Mouse (Mus musculus) embryonic facial prominence, embryonic 13.5 days (tissue): ENCODE data around the gene Sgip1. TPM values are rescaled to one million over a fixed set of nuclear protein-coding genes. Genes with fewer than 3 reads are reported as not detected.

Source experiments
- ATAC-seq: fragments of 200-750 bp; cut with Nextera tagmentation; 2 replicates; pipeline ENCODE4 v1.8.0; 2017; ENCODE audit warnings: low read depth; ENCODE audit not compliant: insufficient number of reproducible peaks, insufficient read depth, low FRiP score, low TSS enrichment
- H3K27ac ChIP-seq: fragments of 300-500 bp; sonication (generic); 2 replicates; pipeline ENCODE4 v1.5.1; 2015; ENCODE audit warnings: moderate library complexity, mild to moderate bottlenecking, inconsistent platforms
- H3K27me3 ChIP-seq: fragments of 300-500 bp; sonication (generic); 2 replicates; pipeline ENCODE4 v1.6.1; 2015; ENCODE audit warnings: mild to moderate bottlenecking, inconsistent platforms
- H3K36me3 ChIP-seq: fragments of 300-500 bp; sonication (generic); 2 replicates; pipeline ENCODE4 v1.6.1; 2015; ENCODE audit warnings: mild to moderate bottlenecking, inconsistent platforms
- H3K4me1 ChIP-seq: fragments of 300-500 bp; sonication (generic); 2 replicates; pipeline ENCODE4 v1.6.1; 2015; ENCODE audit warnings: inconsistent platforms
- H3K4me2 ChIP-seq: fragments of 300-500 bp; sonication (generic); 2 replicates; pipeline ENCODE4 v1.6.1; 2015; ENCODE audit warnings: moderate library complexity, mild to moderate bottlenecking, inconsistent platforms
- H3K4me3 ChIP-seq: fragments of 300-500 bp; sonication (generic); 2 replicates; pipeline ENCODE4 v1.5.1; 2015; ENCODE audit warnings: mild to moderate bottlenecking, inconsistent platforms
- H3K9ac ChIP-seq: fragments of 300-500 bp; sonication (generic); 2 replicates; pipeline ENCODE4 v1.6.1; 2015; ENCODE audit warnings: mild to moderate bottlenecking, inconsistent platforms
- H3K9me3 ChIP-seq: fragments of 300-500 bp; sonication (generic); 2 replicates; pipeline ENCODE4 v1.6.1; 2016; ENCODE audit warnings: inconsistent platforms
- WGBS: fragments of 180-500 bp; shearing (Covaris S2); methylation state at CpG from one replicate; pipeline ENCODE4 v1.1.7; 2015; ENCODE audit warnings: mixed read lengths; 5-methylcytosine and 5-hydroxymethylcytosine counted together
- polyA plus RNA-seq: library from polyadenylated mRNA; unstranded; fragments of >200 nt; fragmentation: Nextera tagmentation; extraction: Ambion mirVana; gene quantifications from 2 replicates; pipeline ENCODE4 v1.2.1, GENCODE M21; 2015

Gene Sgip1
- polyA plus RNA-seq, 1 experiment from 2014 or later: 13.0 TPM

DNA sequence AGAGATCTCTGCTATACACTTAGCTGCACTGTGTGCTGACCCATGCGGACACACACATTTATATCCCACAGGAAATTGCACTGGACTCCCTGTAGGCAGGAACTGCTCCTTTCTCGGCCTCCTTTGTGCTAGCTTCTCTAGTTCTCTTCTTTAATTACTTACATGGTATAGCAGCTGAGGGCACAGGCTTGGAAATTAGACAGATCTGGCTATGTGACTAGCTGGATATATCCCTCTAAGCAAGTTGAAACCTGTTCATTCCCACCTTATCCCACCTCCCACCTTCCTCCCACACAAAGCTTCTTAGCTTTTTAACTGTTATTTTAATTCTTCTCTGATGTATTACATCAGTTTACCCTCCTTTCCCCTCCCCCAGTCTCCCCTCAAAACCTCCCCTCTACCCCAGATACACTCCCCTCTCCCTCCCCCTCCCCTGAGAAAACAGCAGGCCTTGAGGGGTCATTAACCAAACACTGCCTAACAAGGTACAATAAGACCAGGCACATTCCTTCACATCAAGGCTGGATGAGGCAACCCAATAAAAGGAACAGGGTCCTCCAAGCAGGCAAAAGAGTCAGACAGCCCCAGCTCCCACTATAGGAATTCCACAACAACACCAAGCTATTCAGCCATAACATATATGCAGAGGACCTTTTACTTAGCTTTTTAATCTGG lies 34.6 kb downstream of the Sgip1 start:
- H3K27me3 ChIP-seq: no peaks in the 10 kb centered on the region
- H3K4me2 ChIP-seq: no peak overlapping the region
- no peak overlapping the region for H3K9ac ChIP-seq
- no peaks in the 10 kb centered on the region for H3K9me3 ChIP-seq
- no peaks in the 10 kb centered on the region for H3K4me1 ChIP-seq
- H3K4me3 ChIP-seq: no peak overlapping the region
- H3K36me3 ChIP-seq: no peaks in the 10 kb centered on the region
- H3K27ac ChIP-seq: no peak overlapping the region
- WGBS: 39% methylated on average over 2 of the region's 2 CpGs
- no peak for ATAC-seq

DNA sequence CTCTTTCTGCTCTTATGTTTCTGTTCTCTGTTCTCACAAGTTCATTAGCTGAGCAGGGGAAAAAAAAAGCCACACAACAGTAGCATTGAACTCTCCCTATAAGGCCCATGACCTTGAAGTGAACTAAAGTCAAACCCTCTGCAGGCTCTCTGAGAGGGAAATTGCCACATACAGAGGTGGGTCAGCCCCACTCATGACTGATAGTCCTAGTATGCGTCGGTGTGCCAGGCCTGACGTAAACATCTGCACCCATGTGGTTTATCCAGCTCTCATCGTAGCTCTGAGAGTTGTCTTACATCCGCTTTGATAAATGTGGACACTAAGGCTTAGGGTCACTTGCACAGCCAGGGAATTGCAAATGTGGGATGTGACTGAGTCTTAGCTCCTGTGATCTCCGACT lies 38.8 kb downstream of the Sgip1 start:
- H3K27me3 ChIP-seq: no peaks in the 10 kb centered on the region
- no peak overlapping the region for H3K9ac ChIP-seq
- H3K4me2 ChIP-seq: no peak overlapping the region
- 83% methylated on average over 6 of the region's 6 CpGs for WGBS
- ATAC-seq: no peak
- H3K27ac ChIP-seq: no peak overlapping the region
- H3K4me1 ChIP-seq: peaks cover 11% of the 10 kb centered on the region
- H3K4me3 ChIP-seq: no peak overlapping the region
- no peaks in the 10 kb centered on the region for H3K36me3 ChIP-seq
- H3K9me3 ChIP-seq: no peaks in the 10 kb centered on the region

GRCm38 (mm10) chr4:102783063-102783748 lies 42.1 kb downstream of the Sgip1 start:
- no peak overlapping the region for H3K4me2 ChIP-seq
- H3K27me3 ChIP-seq: no peaks in the 10 kb centered on the region
- 54% methylated on average over 7 of the region's 7 CpGs for WGBS
- no peaks in the 10 kb centered on the region for H3K36me3 ChIP-seq
- H3K9ac ChIP-seq: no peak overlapping the region
- H3K4me3 ChIP-seq: no peak overlapping the region
- peaks cover 11% of the 10 kb centered on the region for H3K4me1 ChIP-seq
- ATAC-seq: no peak
- no peaks in the 10 kb centered on the region for H3K9me3 ChIP-seq
- H3K27ac ChIP-seq: peak overlapping the region; percentile 57; the same call in 1 of the 2 replicates

DNA sequence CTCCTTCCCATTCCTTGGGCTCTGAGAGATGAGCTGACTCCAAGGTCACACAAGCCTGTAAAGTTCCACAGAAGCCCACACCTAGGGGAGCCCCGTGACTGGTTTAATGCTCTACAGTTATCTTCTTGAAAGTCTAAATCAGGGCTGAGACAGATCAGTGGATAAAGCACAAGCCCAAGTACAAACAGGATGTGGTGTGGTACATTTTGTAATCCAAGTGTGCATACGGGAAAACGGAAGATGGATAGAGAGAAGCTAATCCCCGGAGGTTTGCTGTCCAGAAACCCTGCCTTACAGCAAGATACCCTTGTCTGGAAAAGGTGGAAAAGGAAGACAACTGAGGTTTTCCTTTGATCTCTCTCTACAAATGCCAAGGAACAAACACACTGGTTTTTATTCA lies 44.1 kb downstream of the Sgip1 start:
- no peaks in the 10 kb centered on the region for H3K9me3 ChIP-seq
- H3K27me3 ChIP-seq: no peaks in the 10 kb centered on the region
- H3K4me1 ChIP-seq: peaks cover 11% of the 10 kb centered on the region
- no peaks in the 10 kb centered on the region for H3K36me3 ChIP-seq
- no peak overlapping the region for H3K27ac ChIP-seq
- H3K9ac ChIP-seq: no peak overlapping the region
- no peak for ATAC-seq
- H3K4me3 ChIP-seq: no peak overlapping the region
- WGBS: 87% methylated on average over 4 of the region's 4 CpGs
- H3K4me2 ChIP-seq: no peak overlapping the region

GRCm38 (mm10) chr4:102792100-102792790 lies 51.1 kb downstream of the Sgip1 start:
- ATAC-seq: no peak
- H3K27ac ChIP-seq: no peak overlapping the region
- no peaks in the 10 kb centered on the region for H3K9me3 ChIP-seq
- H3K4me2 ChIP-seq: no peak overlapping the region
- H3K9ac ChIP-seq: no peak overlapping the region
- H3K4me3 ChIP-seq: no peak overlapping the region
- peaks cover 6% of the 10 kb centered on the region; the same call in 1 of the 2 replicates for H3K4me1 ChIP-seq
- no peaks in the 10 kb centered on the region for H3K27me3 ChIP-seq
- no peaks in the 10 kb centered on the region for H3K36me3 ChIP-seq
- 57% methylated on average over 8 of the region's 8 CpGs for WGBS

DNA sequence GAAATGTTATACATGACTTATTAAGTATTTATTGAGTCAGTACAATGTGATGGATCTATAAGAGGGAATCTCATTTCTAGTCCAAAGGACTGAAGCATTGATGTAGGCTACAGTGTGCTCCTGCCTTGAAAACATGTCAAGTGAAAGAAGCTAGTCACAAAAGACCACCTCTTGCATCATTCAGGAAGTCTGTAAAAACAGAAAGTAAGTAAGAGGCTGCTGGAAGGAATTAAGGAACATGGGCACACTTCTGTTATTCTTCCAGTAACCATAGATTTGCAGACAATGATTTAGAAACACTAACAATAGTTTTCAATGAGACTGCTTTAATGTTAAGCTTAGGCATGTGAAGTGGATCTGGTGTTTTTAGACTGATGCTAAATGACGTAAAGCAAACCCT lies 60.4 kb downstream of the Sgip1 start:
- Histone ChIP-seq H3K27ac (no peak overlapping the region), H3K4me3 (no peak overlapping the region), H3K9me3 (no peaks in the 10 kb centered on the region), H3K9ac (no peak overlapping the region), H3K27me3 (no peaks in the 10 kb centered on the region), H3K36me3 (no peaks in the 10 kb centered on the region), H3K4me1 (no peaks in the 10 kb centered on the region), H3K4me2 (no peak overlapping the region)
- 86% methylated on average over 1 of the region's 1 CpGs for WGBS
- ATAC-seq: no peak

GRCm38 (mm10) chr4:102801936-102802335 lies 60.8 kb downstream of the Sgip1 start:
- WGBS: 96% methylated on average over 4 of the region's 4 CpGs
- H3K4me2 ChIP-seq: no peak overlapping the region

DNA sequence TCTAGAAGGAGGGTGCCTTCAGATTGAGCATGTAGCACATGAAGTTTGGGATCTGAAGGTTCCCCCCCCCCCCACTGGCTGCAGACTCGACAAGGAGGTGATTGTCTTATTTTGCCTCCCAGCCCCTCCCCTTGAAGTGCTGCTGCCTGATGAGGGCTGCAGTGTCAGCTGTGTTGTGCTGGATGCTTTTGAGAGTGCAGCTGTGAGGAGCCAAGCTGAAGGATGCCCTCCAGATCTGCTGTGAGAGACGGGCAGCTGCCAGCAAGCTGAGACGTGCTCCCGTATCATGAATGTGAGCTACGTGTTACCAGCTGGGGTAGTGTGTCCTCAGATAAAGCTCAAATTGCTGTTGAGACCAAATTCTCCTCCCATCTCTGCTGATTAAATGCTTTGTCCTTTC lies 63.5 kb downstream of the Sgip1 start:
- no peak overlapping the region for H3K4me3 ChIP-seq
- H3K4me2 ChIP-seq: no peak overlapping the region
- no peaks in the 10 kb centered on the region for H3K4me1 ChIP-seq
- no peaks in the 10 kb centered on the region for H3K27me3 ChIP-seq
- WGBS: 30% methylated on average over 5 of the region's 5 CpGs
- H3K9ac ChIP-seq: no peak overlapping the region
- no peak overlapping the region for H3K27ac ChIP-seq
- H3K9me3 ChIP-seq: no peaks in the 10 kb centered on the region
- H3K36me3 ChIP-seq: no peaks in the 10 kb centered on the region
- ATAC-seq: no peak

More at GRCm38 (mm10) chr4:102801936-102802335, 60.8 kb downstream of the Sgip1 start:
- no peak overlapping the region for H3K9ac ChIP-seq
- no peaks in the 10 kb centered on the region for H3K9me3 ChIP-seq
- H3K27ac ChIP-seq: no peak overlapping the region
- H3K4me3 ChIP-seq: no peak overlapping the region
- no peaks in the 10 kb centered on the region for H3K27me3 ChIP-seq
- no peak for ATAC-seq
- no peaks in the 10 kb centered on the region for H3K36me3 ChIP-seq
- no peaks in the 10 kb centered on the region for H3K4me1 ChIP-seq

GRCm38 (mm10) chr4:102806987-102807386 lies 65.9 kb downstream of the Sgip1 start:
- H3K27me3 ChIP-seq: no peaks in the 10 kb centered on the region
- WGBS: 86% methylated on average over 3 of the region's 3 CpGs
- H3K4me1 ChIP-seq: peaks cover 6% of the 10 kb centered on the region; the same call in 1 of the 2 replicates
- H3K4me3 ChIP-seq: no peak overlapping the region
- ATAC-seq: no peak
- no peaks in the 10 kb centered on the region for H3K9me3 ChIP-seq
- H3K36me3 ChIP-seq: no peaks in the 10 kb centered on the region
- no peak overlapping the region for H3K4me2 ChIP-seq
- no peak overlapping the region for H3K9ac ChIP-seq
- H3K27ac ChIP-seq: no peak overlapping the region

GRCm38 (mm10) chr4:102808258-102808657 lies 67.2 kb downstream of the Sgip1 start:
- no peaks in the 10 kb centered on the region for H3K9me3 ChIP-seq
- no peak overlapping the region for H3K9ac ChIP-seq
- no peak overlapping the region for H3K27ac ChIP-seq
- H3K4me2 ChIP-seq: no peak overlapping the region
- H3K4me1 ChIP-seq: peaks cover 16% of the 10 kb centered on the region
- H3K4me3 ChIP-seq: no peak overlapping the region
- no peaks in the 10 kb centered on the region for H3K27me3 ChIP-seq
- no peak for ATAC-seq
- no peaks in the 10 kb centered on the region for H3K36me3 ChIP-seq

DNA sequence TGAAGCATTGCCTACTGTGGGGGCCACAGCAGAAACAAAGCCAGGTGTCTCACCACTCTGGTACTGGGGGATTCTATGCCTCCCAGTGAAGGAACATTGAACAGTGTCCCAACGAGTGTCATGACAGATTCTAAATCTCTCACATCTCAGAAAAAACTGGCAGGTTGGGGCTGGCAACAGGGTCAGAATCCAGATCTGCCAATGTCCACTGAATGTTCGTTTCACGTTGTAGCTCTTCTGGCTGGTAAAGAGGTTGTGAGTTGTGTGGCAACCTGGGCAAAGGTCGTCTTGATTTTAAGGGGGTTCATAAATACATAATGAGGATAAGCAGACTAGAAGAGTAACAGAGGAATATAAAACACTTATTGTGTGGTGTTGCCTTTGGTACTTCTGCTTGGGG lies 68.2 kb downstream of the Sgip1 start:
- H3K27me3 ChIP-seq: no peaks in the 10 kb centered on the region
- H3K4me2 ChIP-seq: no peak overlapping the region
- H3K9ac ChIP-seq: no peak overlapping the region
- H3K27ac ChIP-seq: no peak overlapping the region
- H3K4me3 ChIP-seq: no peak overlapping the region
- 62% methylated on average over 4 of the region's 4 CpGs for WGBS
- H3K9me3 ChIP-seq: no peaks in the 10 kb centered on the region
- ATAC-seq: no peak
- H3K4me1 ChIP-seq: peaks cover 16% of the 10 kb centered on the region
- H3K36me3 ChIP-seq: no peaks in the 10 kb centered on the region

DNA sequence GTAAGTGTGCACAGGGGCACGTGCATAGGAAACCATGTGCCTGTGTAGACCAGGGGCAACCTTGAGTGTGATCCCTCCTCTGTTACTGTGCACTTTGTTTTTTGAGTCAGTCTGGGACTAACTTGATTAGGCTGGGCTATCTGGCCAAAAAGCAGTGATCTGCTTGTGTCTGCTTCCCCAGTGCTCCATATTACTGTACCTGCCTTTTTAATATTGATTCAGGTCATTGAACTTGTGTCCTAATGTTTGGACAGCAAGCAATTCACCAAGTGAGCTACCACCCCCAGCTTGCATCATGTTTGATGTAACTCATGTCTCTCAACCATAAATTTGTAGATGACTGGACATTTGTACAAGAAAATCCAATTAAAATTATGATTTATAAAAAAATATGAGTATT lies 69.2 kb downstream of the Sgip1 start:
- Histone ChIP-seq H3K9me3 (no peaks in the 10 kb centered on the region), H3K27ac (no peak overlapping the region), H3K4me3 (no peak overlapping the region), H3K4me1 (peaks cover 16% of the 10 kb centered on the region), H3K4me2 (no peak overlapping the region), H3K9ac (no peak overlapping the region), H3K36me3 (no peaks in the 10 kb centered on the region), H3K27me3 (no peaks in the 10 kb centered on the region)
- ATAC-seq: no peak
- 83% methylated on average over 1 of the region's 1 CpGs for WGBS
